Mouse (Mus musculus): Measurements from ENCODE around the gene Nup188.

GRCm38 (mm10) chr2:30238906-30239465 lies 47.2 kb upstream of the Nup188 start:
- TF ChIP-seq CTCF (conservative IDR thresholded peaks at IDR 0.05; ENCODE audit: low read length) (no peak), NANOG (IDR thresholded peaks at IDR 0.05; ENCODE audit: borderline replicate concordance, low read length) (no peak), POU5F1 (IDR thresholded peaks at IDR 0.05; ENCODE audit: borderline replicate concordance, low read length) (no peak)

All from E14TG2a.4 (cell line).